Mouse (Mus musculus) right cerebral cortex, postnatal 36 days (tissue): Measurements from ENCODE around the gene Khdrbs1.
A peak's percentile ranks its signal among the peaks of the same experiment; 100 is the strongest.

Source experiments
- DNase-seq, 2 experiments: peaks; one replicate each; pipeline ENCODE4 v3.0.0; 2022; ENCODE audit warnings: low spot score in 2 of 2, mixed read lengths in 1 of 2

Gene Khdrbs1

GRCm38 (mm10) chr4:129672878-129673449 is 69.1 kb downstream of the Khdrbs1 start:
- no peak for DNase-seq

GRCm38 (mm10) chr4:129672083-129672877 is 69.8 kb downstream of the Khdrbs1 start, which contains the start of gene Kpna6:
Gene Kpna6 (minus strand): TSS chr4:129672767.
- peak; percentile 79 to 82 for DNase-seq

DNA sequence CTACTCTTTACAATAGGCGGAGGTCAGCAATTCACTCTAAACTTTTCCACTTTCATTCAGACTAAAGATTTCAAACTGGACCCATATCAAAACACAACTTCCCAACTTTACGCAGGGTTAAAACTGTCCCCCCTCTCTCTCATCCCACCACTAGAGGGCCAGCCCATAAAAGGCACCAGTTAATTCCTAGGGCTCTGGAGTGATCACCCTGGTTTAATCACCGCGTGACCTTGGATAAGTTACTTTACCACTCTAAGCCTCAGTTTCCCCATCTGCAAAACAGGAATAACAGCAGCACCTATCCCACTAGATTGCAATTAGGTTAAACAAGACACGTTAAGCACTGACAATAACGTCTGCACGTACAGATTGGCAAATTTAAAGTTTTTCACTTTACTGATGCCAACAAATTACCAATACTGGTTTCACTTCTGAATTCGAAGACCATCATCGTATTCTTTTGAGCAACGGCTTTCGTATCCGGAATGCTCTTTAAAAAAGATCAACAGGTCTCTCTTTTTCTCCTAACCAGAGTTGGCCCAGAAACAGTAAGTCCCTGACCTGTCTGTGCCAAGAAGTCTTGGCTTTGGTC is 70.5 kb downstream of the Khdrbs1 start:
- DNase-seq = no peak

GRCm38 (mm10) chr4:129662255-129662813 is 79.8 kb downstream of the Khdrbs1 start:
- no peak for DNase-seq

DNA sequence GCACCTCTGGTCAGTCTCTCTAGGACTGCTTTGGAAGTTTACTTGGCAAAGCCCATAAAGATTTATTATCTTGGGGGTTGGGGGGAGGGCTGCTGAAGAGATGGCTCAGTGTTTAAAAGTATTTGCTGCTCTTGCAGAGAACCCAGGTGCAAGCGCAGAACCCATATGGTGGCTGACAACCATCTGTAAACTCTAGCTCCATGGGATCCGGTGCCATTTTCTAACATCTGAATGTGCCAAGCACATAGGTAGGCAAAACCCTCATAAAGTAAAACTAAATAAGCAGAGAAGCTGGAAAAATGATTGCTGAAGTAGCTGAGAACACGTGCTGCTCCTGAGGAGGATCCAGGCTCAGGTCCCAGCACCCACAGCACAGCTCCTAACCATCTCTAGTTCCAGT is 80.5 kb downstream of the Khdrbs1 start:
- peak in 1 of 2 experiments; percentile 37 for DNase-seq

GRCm38 (mm10) chr4:129654770-129655169 is 87.3 kb downstream of the Khdrbs1 start:
- DNase-seq = no peak
